Mouse (Mus musculus) liver, postnatal 0 days (tissue): Measurements from ENCODE around the gene Phlda2. TPM values are rescaled to one million over a fixed set of nuclear protein-coding genes. Genes with fewer than 3 reads are reported as not detected.

Experiments used
- ATAC-seq: fragments of 200-750 bp; cut with Nextera tagmentation; 2 replicates; pipeline ENCODE4 v1.8.0; 2017; ENCODE audit warnings: mild to moderate bottlenecking, moderate library complexity
- DNase-seq: peaks from one replicate; pipeline ENCODE4 v3.0.0-alpha.2; 2016
- H3K27ac ChIP-seq: fragments of 300-500 bp; sonication (generic); 2 replicates; pipeline ENCODE4 v1.5.1; 2014; ENCODE audit warnings: antibody characterized with exemption, moderate library complexity, mild to moderate bottlenecking, low read depth
- H3K27me3 ChIP-seq: fragments of 300-500 bp; sonication (generic); 2 replicates; pipeline ENCODE4 v1.6.1; 2014; ENCODE audit warnings: low read length, control low read depth, mixed read lengths; ENCODE audit not compliant: insufficient read depth
- H3K36me3 ChIP-seq: fragments of 300-500 bp; sonication (generic); replicated peaks from 2 replicates; pipeline ENCODE4 v1.6.1; 2014; ENCODE audit warnings: mild to moderate bottlenecking, control low read depth, low read length, moderate library complexity, mixed read lengths; ENCODE audit not compliant: insufficient read depth
- H3K4me1 ChIP-seq: fragments of 300-500 bp; sonication (generic); 2 replicates; pipeline ENCODE4 v1.6.1; 2014; ENCODE audit warnings: antibody characterized with exemption, mild to moderate bottlenecking, control low read depth; ENCODE audit not compliant: insufficient read depth
- H3K4me2 ChIP-seq: fragments of 300-500 bp; sonication (generic); 2 replicates; pipeline ENCODE4 v1.6.1; 2014; ENCODE audit warnings: low read depth, mild to moderate bottlenecking, low read length, moderate library complexity, mixed read lengths
- H3K4me3 ChIP-seq: fragments of 300-500 bp; sonication (generic); 2 replicates; pipeline ENCODE4 v1.5.1; 2014; ENCODE audit warnings: low read depth, low read length
- H3K9ac ChIP-seq: fragments of 300-500 bp; sonication (generic); replicated peaks from 2 replicates; pipeline ENCODE4 v1.6.1; 2014; ENCODE audit warnings: mild to moderate bottlenecking, moderate library complexity
- H3K9me3 ChIP-seq: fragments of 300-500 bp; sonication (generic); 2 replicates; pipeline ENCODE4 v1.6.1; 2016; ENCODE audit warnings: mild to moderate bottlenecking, control low read depth, low read length, mixed read lengths
- CTCF ChIP-seq: sonication (generic); IDR thresholded peaks from 2 replicates; pipeline ENCODE4 v1.5.1; 2016; ENCODE audit warnings: antibody characterized with exemption, low read depth
- EP300 ChIP-seq: IDR thresholded peaks from 2 replicates; pipeline ENCODE4 v1.6.1; 2016; ENCODE audit warnings: antibody characterized with exemption, low read depth, mild to moderate bottlenecking
- WGBS: fragments of 180-500 bp; shearing (Covaris S2); extraction: QIAGEN DNeasy Blood & Tissue Kit; methylation state at CpG from one replicate; pipeline ENCODE4 v1.1.7; 2014; ENCODE audit not compliant: insufficient replicate concordance; 5-methylcytosine and 5-hydroxymethylcytosine counted together
- polyA plus RNA-seq: library from polyadenylated mRNA; unstranded; fragments of >200 nt; fragmentation: Nextera tagmentation; extraction: Ambion mirVana; gene quantifications from 2 replicates; pipeline ENCODE4 v1.2.1, GENCODE M21; 2015

Gene Phlda2
- 10.5 and 10.8 TPM in 2 replicates for polyA plus RNA-seq

- 3% methylated on average over 51 of the region's 51 CpGs for WGBS
- TF ChIP-seq CTCF: no peak
- TF ChIP-seq EP300: no peak
- H3K4me2 ChIP-seq: peak within 1 kb of the TSS; percentile 73
- H3K36me3 ChIP-seq: no peaks in the 10 kb centered on the region
- H3K4me3 ChIP-seq: peak within 1 kb of the TSS; percentile 36
- H3K4me1 ChIP-seq: peaks cover 5% of the 10 kb centered on the region; the same call in 1 of the 2 replicates
- H3K9ac ChIP-seq: peak within 1 kb of the TSS; percentile 8; the same call in 1 of the 2 replicates
- DNase-seq (no peak), ATAC-seq (no peak)
- H3K27ac ChIP-seq: no peak within 1 kb of the TSS
- peaks cover 41% of the 10 kb centered on the region for H3K27me3 ChIP-seq
- no peaks in the 10 kb centered on the region for H3K9me3 ChIP-seq
Observed at GRCm38 (mm10) chr7:143502418-143503200, at the start of gene Phlda2. Phlda2 (minus strand) TSS chr7:143503150.

GRCm38 (mm10) chr7:143549588-143550220 is 46.8 kb upstream of the Phlda2 start:
- Histone ChIP-seq H3K4me3 (peak overlapping the region; percentile 87), H3K36me3 (peaks cover 12% of the 10 kb centered on the region), H3K27ac (peak overlapping the region; percentile 96), H3K9ac (peak overlapping the region; percentile 74), H3K9me3 (no peaks in the 10 kb centered on the region), H3K4me2 (peak overlapping the region; percentile 92), H3K4me1 (peaks cover 28% of the 10 kb centered on the region; the same call in 1 of the 2 replicates), H3K27me3 (no peaks in the 10 kb centered on the region)
- 11% methylated on average over 2 of the region's 2 CpGs for WGBS
- peak; percentile 1; the same call in 1 of the 2 replicates for ATAC-seq
- no peak for DNase-seq
- TF ChIP-seq CTCF: no peak
- TF ChIP-seq EP300: no peak

- TF ChIP-seq EP300 (no peak; the same call in 1 of the 2 replicates), CTCF (no peak)
- Histone ChIP-seq H3K9ac (peak within 1 kb of the TSS; percentile 90), H3K4me1 (peaks cover 28% of the 10 kb centered on the region; the same call in 1 of the 2 replicates), H3K9me3 (no peaks in the 10 kb centered on the region), H3K4me2 (peak within 1 kb of the TSS; percentile 92), H3K36me3 (peaks cover 9% of the 10 kb centered on the region), H3K27ac (peak within 1 kb of the TSS; percentile 96), H3K4me3 (peak within 1 kb of the TSS; percentile 87), H3K27me3 (no peaks in the 10 kb centered on the region)
- DNase-seq (peak; percentile 98), ATAC-seq (peak; percentile 96)
- WGBS: 0% methylated on average over 37 of the region's 43 CpGs
Observed at GRCm38 (mm10) chr7:143548976-143549457, 46.1 kb upstream of the Phlda2 start, which contains the start of gene Nap1l4. Nap1l4 (minus strand) TSS chr7:143549106.

GRCm38 (mm10) chr7:143548231-143548961 is 45.4 kb upstream of the Phlda2 start:
- Histone ChIP-seq H3K4me1 (peaks cover 32% of the 10 kb centered on the region; the same call in 1 of the 2 replicates), H3K27ac (peak overlapping the region; percentile 96), H3K4me2 (peak overlapping the region; percentile 92), H3K9me3 (no peaks in the 10 kb centered on the region), H3K27me3 (no peaks in the 10 kb centered on the region), H3K4me3 (peak overlapping the region; percentile 87), H3K9ac (peak overlapping the region; percentile 90), H3K36me3 (peaks cover 8% of the 10 kb centered on the region)
- ATAC-seq (peak; percentile 81), DNase-seq (no peak)
- TF ChIP-seq CTCF (no peak), EP300 (no peak)
- WGBS: under 1% methylated on average over 50 of the region's 63 CpGs

- TF ChIP-seq CTCF (no peak), EP300 (no peak)
- H3K27ac ChIP-seq: 0 out of 2 replicates have a peak overlapping the region, but pooled peaks have one; percentile 5
- no peak overlapping the region for H3K4me3 ChIP-seq
- no peaks in the 10 kb centered on the region for H3K9me3 ChIP-seq
- DNase-seq (no peak), ATAC-seq (no peak)
- H3K4me2 ChIP-seq: peak overlapping the region; percentile 92; the same call in 1 of the 2 replicates
- H3K27me3 ChIP-seq: no peaks in the 10 kb centered on the region
- peaks cover 42% of the 10 kb centered on the region; the same call in 1 of the 2 replicates for H3K4me1 ChIP-seq
- 0 out of 2 replicates have a peak overlapping the region, but pooled peaks have one; percentile 35 for H3K9ac ChIP-seq
- peaks cover 8% of the 10 kb centered on the region; the same call in 1 of the 2 replicates for H3K36me3 ChIP-seq
- WGBS: 46% methylated on average over 2 of the region's 2 CpGs
Observed at GRCm38 (mm10) chr7:143546554-143546953, 43.6 kb upstream of the Phlda2 start.
